Mouse (Mus musculus) liver, adult (tissue): Measurements from ENCODE around the gene Krtcap2.

Experiments used
- GATA4 ChIP-seq: IDR thresholded peaks from 2 replicates; pipeline ENCODE4 v1.6.1; 2014; ENCODE audit warnings: mild to moderate bottlenecking, low read length; ENCODE audit not compliant: insufficient replicate concordance

Gene Krtcap2

DNA sequence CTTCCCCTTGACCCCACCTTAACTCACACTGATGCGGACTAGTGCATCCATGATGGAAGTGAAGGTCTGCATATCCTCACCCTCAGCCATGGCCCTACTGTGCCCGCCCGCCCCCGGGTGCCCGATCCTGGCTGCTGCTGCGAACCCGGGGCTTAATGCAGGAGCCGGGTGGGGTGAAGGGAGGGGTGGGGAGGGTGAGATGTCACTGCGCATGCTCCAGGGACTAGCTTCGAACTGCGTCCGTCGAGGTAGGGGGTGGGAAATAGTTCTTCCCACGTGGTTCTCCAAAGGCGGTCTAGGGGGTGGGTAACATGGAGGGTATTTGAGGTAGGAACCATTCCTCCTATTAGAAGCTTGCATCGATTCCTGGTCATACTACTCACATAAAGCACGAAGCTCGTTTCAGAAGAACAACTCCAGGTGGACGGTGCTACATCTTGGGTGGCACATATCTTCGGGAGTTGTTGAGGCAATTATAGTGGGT lies at the start of gene Krtcap2:
Gene Krtcap2 (plus strand): TSS at position 279 of the 484 bp plus-strand sequence.
- no peak for TF ChIP-seq GATA4

GRCm38 (mm10) chr3:89195979-89196877 lies 49.5 kb upstream of the Krtcap2 start:
- no peak; the same call in 1 of the 2 replicates for TF ChIP-seq GATA4

DNA sequence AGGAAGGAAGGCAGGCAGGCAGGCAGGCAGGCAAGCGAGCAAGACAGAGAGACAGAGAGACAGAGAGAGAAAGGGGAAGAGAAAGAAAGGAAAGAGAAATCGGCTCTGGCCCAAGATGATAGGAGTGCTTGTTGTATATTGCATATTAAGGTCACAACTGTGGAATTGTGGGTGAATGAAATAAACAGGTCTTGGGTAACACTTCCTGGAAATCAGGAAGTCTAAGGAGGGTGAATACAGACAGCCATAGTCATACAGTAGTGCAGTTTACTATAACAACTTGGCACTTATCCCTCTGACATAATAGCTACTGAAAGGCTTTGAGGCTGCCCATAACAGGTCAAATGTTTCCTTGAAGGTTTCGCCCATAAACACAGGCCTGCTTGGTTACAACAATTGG lies 45.9 kb upstream of the Krtcap2 start:
- TF ChIP-seq GATA4 = no peak

GRCm38 (mm10) chr3:89202253-89203141 lies 43.3 kb upstream of the Krtcap2 start, which contains the start of gene Gba:
Gene Gba, plus strand, starts transcription at chr3:89202928.
- TF ChIP-seq GATA4 = no peak

DNA sequence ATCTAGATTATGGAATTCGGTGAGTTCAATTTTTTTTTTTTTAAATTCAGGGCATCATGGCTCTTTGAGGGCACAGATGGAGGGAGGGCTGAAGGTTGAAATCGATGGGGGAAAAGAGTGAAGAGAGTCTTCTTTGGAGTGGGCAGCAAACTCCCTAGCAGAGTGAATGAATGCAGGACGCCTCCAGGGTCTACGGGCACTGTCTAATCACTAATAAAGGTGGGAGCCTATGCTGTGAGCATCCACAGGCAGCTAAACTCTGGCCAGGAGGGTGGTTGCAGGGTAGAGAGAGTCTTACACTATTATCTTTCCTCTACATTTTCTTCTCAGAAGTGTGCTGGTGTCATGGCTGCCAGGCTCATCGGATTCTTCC lies 42.6 kb upstream of the Krtcap2 start:
- TF ChIP-seq GATA4 = no peak

DNA sequence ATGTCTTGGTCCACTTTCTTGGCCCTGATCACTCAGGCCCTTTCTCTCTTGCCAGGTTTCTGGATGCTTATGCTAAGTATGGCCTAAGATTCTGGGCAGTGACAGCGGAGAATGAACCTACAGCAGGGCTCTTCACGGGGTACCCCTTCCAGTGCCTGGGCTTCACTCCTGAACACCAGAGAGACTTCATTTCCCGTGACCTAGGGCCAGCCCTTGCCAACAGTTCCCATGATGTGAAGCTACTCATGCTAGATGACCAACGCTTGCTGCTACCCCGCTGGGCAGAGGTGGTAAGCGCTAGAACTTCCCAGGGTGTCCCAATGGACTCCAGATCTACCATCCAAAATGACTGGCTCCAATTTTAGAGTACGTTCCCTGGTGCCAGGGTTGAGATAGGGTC lies 39.7 kb upstream of the Krtcap2 start:
- TF ChIP-seq GATA4 = no peak

- TF ChIP-seq GATA4 = no peak
Observed at GRCm38 (mm10) chr3:89206695-89207094, 39.1 kb upstream of the Krtcap2 start.

- no peak for TF ChIP-seq GATA4
Observed at GRCm38 (mm10) chr3:89208075-89208657, 37.6 kb upstream of the Krtcap2 start.

GRCm38 (mm10) chr3:89208736-89209135 lies 37.0 kb upstream of the Krtcap2 start:
- TF ChIP-seq GATA4 = no peak

GRCm38 (mm10) chr3:89209731-89210130 lies 36.0 kb upstream of the Krtcap2 start:
- TF ChIP-seq GATA4 = no peak

DNA sequence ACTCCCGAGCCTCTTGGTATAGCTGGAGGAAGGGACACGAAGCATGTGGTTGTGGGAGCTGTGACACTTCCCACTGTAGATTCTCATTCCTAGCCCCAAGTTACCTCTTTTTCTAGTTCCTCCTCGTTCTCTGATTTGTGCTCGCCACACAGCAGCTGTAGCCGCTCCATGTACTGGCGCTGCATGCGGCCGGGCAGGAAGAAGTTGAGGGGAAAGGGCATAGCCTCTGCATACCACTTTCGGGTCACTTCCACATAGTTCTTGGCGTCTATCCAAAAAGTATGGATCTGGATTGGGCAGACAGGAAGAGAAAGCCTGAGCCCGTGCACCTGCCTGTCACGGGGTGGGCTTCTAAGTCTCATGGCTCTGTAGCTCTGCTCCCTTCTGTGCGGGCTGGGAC lies 35.6 kb upstream of the Krtcap2 start:
- TF ChIP-seq GATA4 = no peak

DNA sequence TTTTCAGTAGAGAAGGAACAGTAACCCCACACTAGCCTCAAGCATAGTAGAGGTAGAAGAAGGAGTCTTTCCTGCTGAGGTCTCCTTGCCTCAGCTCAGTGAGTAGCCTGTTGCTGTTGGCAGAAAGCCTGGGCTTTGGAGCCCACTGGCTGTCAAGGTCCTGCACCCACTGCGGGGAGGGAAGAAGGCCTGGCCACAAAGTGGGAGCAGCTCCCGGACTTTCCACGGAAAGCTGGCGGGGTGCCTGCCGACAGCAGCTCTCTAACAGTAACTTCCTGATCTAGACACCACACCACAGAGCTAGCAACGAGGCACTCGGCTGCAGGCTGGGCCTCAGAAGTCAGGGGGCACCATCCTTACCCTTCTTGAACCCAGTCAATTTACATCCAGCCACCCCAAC lies 35.0 kb upstream of the Krtcap2 start:
- no peak for TF ChIP-seq GATA4

DNA sequence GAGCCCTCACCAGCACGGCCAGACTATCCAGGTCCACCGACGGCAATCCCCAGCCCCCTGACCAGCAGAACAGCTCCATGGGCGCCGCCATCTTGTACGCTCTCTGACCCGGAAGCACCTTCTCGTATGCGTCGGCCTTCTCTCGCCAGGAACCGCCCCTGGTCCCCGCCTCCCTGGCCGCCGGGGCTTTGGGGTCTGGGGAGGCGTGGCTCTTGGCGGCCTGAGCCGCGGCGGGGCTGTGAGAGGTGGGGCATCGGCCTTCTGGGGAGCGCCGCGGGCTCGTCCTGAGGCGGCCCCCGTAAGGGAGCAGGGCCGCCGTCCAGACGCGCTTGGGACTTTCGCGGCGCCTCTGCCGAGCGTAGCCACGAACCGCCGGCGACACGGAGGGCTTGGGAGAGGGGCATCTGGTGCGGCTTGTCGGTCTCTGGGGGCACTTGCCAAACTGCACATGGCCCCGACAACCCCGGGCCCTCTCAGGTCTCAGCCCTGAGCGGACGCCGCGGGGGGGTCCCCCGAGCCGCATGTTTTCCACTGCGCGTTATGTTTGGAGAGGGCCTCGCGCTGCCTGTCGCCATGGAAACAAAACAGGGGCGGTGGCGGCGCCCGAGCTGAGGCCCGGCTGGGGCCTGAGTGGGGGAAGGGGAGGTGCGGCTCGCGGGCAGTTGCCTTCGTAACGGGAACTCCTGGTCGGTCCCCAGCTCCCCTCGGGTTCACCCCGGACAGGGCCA lies 31.8 kb upstream of the Krtcap2 start:
- TF ChIP-seq GATA4 = no peak; the same call in 1 of the 2 replicates

DNA sequence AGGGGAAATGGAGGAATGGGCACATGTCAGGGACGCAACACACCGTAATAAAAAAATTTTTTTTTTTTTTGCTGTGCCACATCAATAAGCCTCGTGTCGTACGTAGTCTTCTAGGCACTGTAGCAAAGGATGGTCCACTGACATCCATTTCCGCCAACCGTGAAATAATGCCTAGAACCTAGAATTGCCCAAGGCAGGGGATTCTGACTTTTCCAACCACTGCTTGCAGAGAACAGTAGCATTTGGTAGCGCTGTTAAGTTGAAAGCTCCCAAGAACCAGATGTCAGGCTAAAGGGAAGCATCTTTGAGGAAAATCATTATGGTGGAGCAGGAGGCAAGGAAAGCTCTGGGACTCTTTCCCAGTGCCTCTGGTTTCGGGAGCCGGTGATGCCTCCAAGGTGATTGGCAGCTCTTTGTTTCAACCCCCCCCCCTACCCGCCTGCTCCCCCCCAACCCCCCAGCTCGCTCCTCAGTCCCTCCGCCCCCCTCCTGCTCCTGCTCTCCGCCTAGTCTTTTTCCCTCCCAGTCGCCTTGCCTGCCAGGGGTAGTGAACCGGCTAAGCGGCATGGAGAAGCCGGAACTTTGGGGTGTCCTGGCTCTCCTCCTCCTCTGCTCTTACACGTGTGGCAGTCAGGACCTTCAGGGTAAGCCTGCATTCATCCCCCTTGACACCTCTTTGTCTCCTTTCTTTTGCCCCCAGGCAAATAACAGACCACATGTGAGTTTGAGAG lies 30.9 kb upstream of the Krtcap2 start, which contains the start of gene Thbs3:
Gene Thbs3 (plus strand): TSS at position 500 of the 731 bp plus-strand sequence.
- no peak for TF ChIP-seq GATA4
